Mouse (Mus musculus) lung, embryonic 15.5 days (tissue): ENCODE measurements around the gene Dnmt3a. TPM values are rescaled to one million over a fixed set of nuclear protein-coding genes. Genes with fewer than 3 reads are reported as not detected.

Source experiments
- ATAC-seq: fragments of 200-750 bp; cut with Nextera tagmentation; 2 replicates; pipeline ENCODE4 v1.8.0; 2017; ENCODE audit warnings: moderate number of reproducible peaks, borderline replicate concordance; ENCODE audit not compliant: low FRiP score, low TSS enrichment; ENCODE audit errors: extremely low read depth
- H3K27ac ChIP-seq: fragments of 300-500 bp; sonication (generic); 2 replicates; pipeline ENCODE4 v1.5.1; 2015; ENCODE audit warnings: moderate library complexity, mild to moderate bottlenecking, inconsistent platforms
- H3K27me3 ChIP-seq: fragments of 300-500 bp; sonication (generic); 2 replicates; pipeline ENCODE4 v1.6.1; 2015; ENCODE audit warnings: inconsistent platforms
- H3K36me3 ChIP-seq: fragments of 300-500 bp; sonication (generic); 2 replicates; pipeline ENCODE4 v1.6.1; 2015; ENCODE audit warnings: inconsistent platforms
- H3K4me1 ChIP-seq: fragments of 300-500 bp; sonication (generic); 2 replicates; pipeline ENCODE4 v1.6.1; 2015; ENCODE audit warnings: inconsistent platforms
- H3K4me2 ChIP-seq: fragments of 300-500 bp; sonication (generic); 2 replicates; pipeline ENCODE4 v1.6.1; 2015; ENCODE audit warnings: inconsistent platforms, mild to moderate bottlenecking, moderate library complexity
- H3K4me3 ChIP-seq: fragments of 300-500 bp; sonication (generic); 2 replicates; pipeline ENCODE4 v1.5.1; 2015; ENCODE audit warnings: mild to moderate bottlenecking, inconsistent platforms
- H3K9ac ChIP-seq: fragments of 300-500 bp; sonication (generic); 2 replicates; pipeline ENCODE4 v1.6.1; 2015; ENCODE audit warnings: inconsistent platforms
- H3K9me3 ChIP-seq: fragments of 300-500 bp; sonication (generic); 2 replicates; pipeline ENCODE4 v1.6.1; 2016; ENCODE audit warnings: inconsistent platforms
- WGBS: fragments of 180-500 bp; shearing (Covaris S2); methylation state at CpG from one replicate; pipeline ENCODE4 v1.1.7; 2015; 5-methylcytosine and 5-hydroxymethylcytosine counted together
- polyA plus RNA-seq: library from polyadenylated mRNA; unstranded; fragments of >200 nt; fragmentation: Nextera tagmentation; extraction: Ambion mirVana; gene quantifications from 2 replicates; pipeline ENCODE4 v1.2.1, GENCODE M21; 2015

Dnmt3a gene
- polyA plus RNA-seq, 1 experiment from 2014 or later = 151 TPM

DNA sequence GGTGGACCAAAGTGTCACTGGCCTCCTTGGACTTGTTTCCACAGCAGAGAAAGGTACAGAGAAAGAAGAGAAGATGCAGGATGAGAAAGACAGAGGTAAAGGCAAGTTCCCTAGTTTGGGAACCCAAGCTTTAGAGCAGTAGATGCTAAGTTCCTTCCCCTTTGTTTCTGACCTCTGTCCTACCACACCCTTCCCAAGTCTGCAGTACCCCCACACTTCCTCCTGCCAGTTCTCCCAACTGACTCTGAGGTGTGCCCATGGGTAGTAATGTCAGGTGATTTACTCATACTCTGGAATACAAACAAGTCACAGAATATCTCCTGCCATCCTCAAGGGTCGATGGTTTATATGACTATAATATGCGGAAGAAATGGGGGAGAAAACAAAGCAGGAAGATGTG lies 29.8 kb upstream of the Dnmt3a start:
- Histone ChIP-seq H3K36me3 (no peaks in the 10 kb centered on the region), H3K4me1 (peaks cover 19% of the 10 kb centered on the region), H3K27me3 (no peaks in the 10 kb centered on the region), H3K4me2 (no peak overlapping the region), H3K4me3 (no peak overlapping the region), H3K9ac (no peak overlapping the region), H3K9me3 (no peaks in the 10 kb centered on the region), H3K27ac (no peak overlapping the region)
- WGBS = 93% methylated on average over 2 of the region's 2 CpGs
- ATAC-seq = no peak

DNA sequence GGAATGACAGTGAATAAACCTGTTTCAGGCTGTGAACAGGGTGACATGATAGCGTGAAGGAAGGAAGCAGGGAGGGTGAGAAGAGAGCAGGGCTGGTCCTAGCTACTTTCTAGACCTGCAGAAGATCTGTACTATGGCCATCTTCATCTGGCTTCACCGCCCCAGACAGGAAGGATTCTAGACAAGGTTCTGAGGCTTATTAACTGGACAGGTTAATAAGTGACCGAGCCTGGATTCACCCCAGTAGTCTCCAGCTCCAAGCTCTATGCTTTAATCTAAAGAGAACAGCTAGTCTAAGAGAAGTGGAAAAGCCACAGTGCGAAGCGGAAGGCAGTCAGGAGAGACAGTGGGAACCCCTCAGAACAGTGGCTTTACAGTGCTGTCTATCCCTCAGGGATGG lies 28.1 kb upstream of the Dnmt3a start:
- Histone ChIP-seq H3K4me2 (no peak overlapping the region), H3K9me3 (no peaks in the 10 kb centered on the region), H3K4me1 (peaks cover 36% of the 10 kb centered on the region), H3K36me3 (no peaks in the 10 kb centered on the region), H3K4me3 (no peak overlapping the region), H3K27ac (no peak overlapping the region), H3K27me3 (no peaks in the 10 kb centered on the region), H3K9ac (no peak overlapping the region)
- ATAC-seq = no peak
- 85% methylated on average over 5 of the region's 5 CpGs for WGBS

DNA sequence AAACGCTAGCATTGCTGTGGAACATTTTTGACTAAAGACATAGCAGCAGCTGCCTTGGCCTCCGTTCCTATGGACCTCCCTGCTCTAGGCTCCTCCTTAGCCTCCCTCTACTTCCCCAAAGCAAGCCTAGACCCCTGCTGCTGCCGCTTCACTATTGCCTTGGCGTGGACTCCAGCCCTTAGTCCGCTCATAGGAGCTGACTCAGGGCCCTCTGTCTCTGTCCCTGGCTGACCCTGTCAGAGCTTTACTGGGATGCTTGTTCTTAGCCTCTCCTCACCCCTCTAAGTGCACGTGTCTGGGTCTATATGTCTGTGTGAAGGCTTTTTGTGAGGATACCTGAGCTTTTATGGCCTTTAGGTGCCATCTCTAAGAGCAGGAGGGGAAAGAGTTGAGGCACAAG lies 27.5 kb upstream of the Dnmt3a start:
- Histone ChIP-seq H3K4me1 (peaks cover 42% of the 10 kb centered on the region), H3K27me3 (no peaks in the 10 kb centered on the region), H3K9ac (no peak overlapping the region), H3K4me3 (no peak overlapping the region), H3K4me2 (no peak overlapping the region), H3K36me3 (no peaks in the 10 kb centered on the region), H3K9me3 (no peaks in the 10 kb centered on the region), H3K27ac (no peak overlapping the region)
- no peak for ATAC-seq
- WGBS = 84% methylated on average over 6 of the region's 6 CpGs

DNA sequence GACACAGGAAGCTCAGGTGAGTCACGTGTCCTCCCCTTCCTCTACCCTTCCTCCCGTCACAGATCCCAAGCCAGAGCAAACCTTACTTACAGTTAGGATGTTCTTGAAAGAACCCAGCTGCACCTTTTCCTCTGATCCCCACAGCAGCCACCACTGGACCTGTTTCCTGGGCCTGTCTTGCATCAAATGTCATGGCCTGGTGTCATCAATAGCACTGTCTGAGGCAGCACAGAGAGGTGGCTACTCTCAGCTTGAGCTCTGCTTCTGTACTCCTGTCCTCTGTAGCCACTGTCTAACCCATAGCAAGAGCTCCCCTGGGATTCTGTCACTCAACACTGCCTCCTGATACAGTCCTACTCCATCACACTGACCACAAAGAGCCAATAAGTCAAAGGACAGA lies 26.2 kb upstream of the Dnmt3a start:
- Histone ChIP-seq H3K9ac (no peak overlapping the region), H3K36me3 (no peaks in the 10 kb centered on the region), H3K4me3 (no peak overlapping the region), H3K27ac (0 out of 2 replicates have a peak overlapping the region, but pooled peaks have one; percentile 20), H3K4me2 (no peak overlapping the region), H3K27me3 (no peaks in the 10 kb centered on the region), H3K9me3 (no peaks in the 10 kb centered on the region), H3K4me1 (peaks cover 56% of the 10 kb centered on the region)
- 77% methylated on average over 2 of the region's 2 CpGs for WGBS
- ATAC-seq = no peak

- H3K4me2 ChIP-seq = peak overlapping the region; percentile 13; the same call in 1 of the 2 replicates
- WGBS = 8% methylated on average over 8 of the region's 8 CpGs
- no peak overlapping the region for H3K4me3 ChIP-seq
- peak; percentile 66 for ATAC-seq
- H3K36me3 ChIP-seq = no peaks in the 10 kb centered on the region
- no peak overlapping the region for H3K9ac ChIP-seq
- H3K4me1 ChIP-seq = peaks cover 64% of the 10 kb centered on the region
- H3K9me3 ChIP-seq = no peaks in the 10 kb centered on the region
- peak overlapping the region; percentile 96 for H3K27ac ChIP-seq
- H3K27me3 ChIP-seq = no peaks in the 10 kb centered on the region
Observed at GRCm38 (mm10) chr12:3780405-3780891, 25.4 kb upstream of the Dnmt3a start.

- peak overlapping the region; percentile 96 for H3K27ac ChIP-seq
- no peaks in the 10 kb centered on the region for H3K36me3 ChIP-seq
- H3K9ac ChIP-seq = no peak overlapping the region
- peak overlapping the region; percentile 24; the same call in 1 of the 2 replicates for H3K4me2 ChIP-seq
- peaks cover 69% of the 10 kb centered on the region for H3K4me1 ChIP-seq
- H3K4me3 ChIP-seq = no peak overlapping the region
- WGBS = 13% methylated on average over 7 of the region's 7 CpGs
- ATAC-seq = peak; percentile 59; the same call in 1 of the 2 replicates
- no peaks in the 10 kb centered on the region for H3K9me3 ChIP-seq
- no peaks in the 10 kb centered on the region for H3K27me3 ChIP-seq
Observed at GRCm38 (mm10) chr12:3780931-3781471, 24.8 kb upstream of the Dnmt3a start.

GRCm38 (mm10) chr12:3781482-3781881 lies 24.3 kb upstream of the Dnmt3a start:
- Histone ChIP-seq H3K27ac (peak overlapping the region; percentile 96), H3K9me3 (no peaks in the 10 kb centered on the region), H3K4me3 (no peak overlapping the region), H3K4me1 (peaks cover 70% of the 10 kb centered on the region), H3K36me3 (no peaks in the 10 kb centered on the region), H3K9ac (no peak overlapping the region), H3K4me2 (peak overlapping the region; percentile 24; the same call in 1 of the 2 replicates), H3K27me3 (no peaks in the 10 kb centered on the region)
- 1% methylated on average over 8 of the region's 8 CpGs for WGBS
- peak; percentile 86 for ATAC-seq

GRCm38 (mm10) chr12:3783196-3783825 lies 22.5 kb upstream of the Dnmt3a start:
- no peaks in the 10 kb centered on the region for H3K9me3 ChIP-seq
- peak overlapping the region; percentile 75 for H3K27ac ChIP-seq
- no peak overlapping the region for H3K4me3 ChIP-seq
- H3K27me3 ChIP-seq = no peaks in the 10 kb centered on the region
- peaks cover 88% of the 10 kb centered on the region for H3K4me1 ChIP-seq
- no peak for ATAC-seq
- no peak overlapping the region for H3K9ac ChIP-seq
- no peaks in the 10 kb centered on the region for H3K36me3 ChIP-seq
- H3K4me2 ChIP-seq = no peak overlapping the region
- WGBS = 31% methylated on average over 3 of the region's 3 CpGs

GRCm38 (mm10) chr12:3784258-3784657 lies 21.5 kb upstream of the Dnmt3a start:
- Histone ChIP-seq H3K4me3 (no peak overlapping the region), H3K9me3 (no peaks in the 10 kb centered on the region), H3K36me3 (no peaks in the 10 kb centered on the region), H3K27me3 (no peaks in the 10 kb centered on the region), H3K9ac (no peak overlapping the region), H3K4me2 (no peak overlapping the region), H3K27ac (peak overlapping the region; percentile 75), H3K4me1 (peaks cover 93% of the 10 kb centered on the region)
- ATAC-seq = no peak
- 69% methylated on average over 2 of the region's 2 CpGs for WGBS

GRCm38 (mm10) chr12:3784729-3785128 lies 21.1 kb upstream of the Dnmt3a start:
- ATAC-seq = no peak
- peaks cover 88% of the 10 kb centered on the region for H3K4me1 ChIP-seq

DNA sequence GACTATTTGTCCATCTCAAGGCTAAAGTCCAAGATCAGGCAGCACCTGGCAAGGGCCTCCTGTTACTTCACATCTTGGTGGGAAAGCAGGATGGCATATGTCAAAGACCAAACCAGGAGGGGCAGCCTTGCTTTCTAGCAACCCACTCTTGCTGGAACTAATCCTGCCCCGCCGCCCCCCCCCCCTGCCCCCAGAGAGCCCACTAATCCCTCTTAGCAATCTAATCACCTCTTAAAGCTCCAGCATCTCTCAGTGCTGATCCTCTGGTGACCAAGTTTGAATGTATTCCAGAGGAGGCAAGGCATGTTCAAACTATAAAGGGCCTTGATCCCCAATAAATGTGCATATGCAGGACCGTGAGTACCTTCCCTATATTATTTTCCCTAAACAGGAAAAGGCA lies 18.8 kb upstream of the Dnmt3a start:
- H3K27me3 ChIP-seq = no peaks in the 10 kb centered on the region
- peaks cover 71% of the 10 kb centered on the region for H3K4me1 ChIP-seq
- H3K4me2 ChIP-seq = no peak overlapping the region
- H3K9ac ChIP-seq = no peak overlapping the region
- peak overlapping the region; percentile 89 for H3K27ac ChIP-seq
- H3K36me3 ChIP-seq = no peaks in the 10 kb centered on the region
- H3K4me3 ChIP-seq = no peak overlapping the region
- H3K9me3 ChIP-seq = no peaks in the 10 kb centered on the region
- ATAC-seq = no peak
- 49% methylated on average over 3 of the region's 3 CpGs for WGBS

More at GRCm38 (mm10) chr12:3784729-3785128, 21.1 kb upstream of the Dnmt3a start:
- Histone ChIP-seq H3K27me3 (no peaks in the 10 kb centered on the region), H3K27ac (peak overlapping the region; percentile 75), H3K4me2 (no peak overlapping the region), H3K36me3 (no peaks in the 10 kb centered on the region), H3K9ac (no peak overlapping the region), H3K4me3 (no peak overlapping the region), H3K9me3 (no peaks in the 10 kb centered on the region)
- WGBS = 52% methylated on average over 4 of the region's 4 CpGs

DNA sequence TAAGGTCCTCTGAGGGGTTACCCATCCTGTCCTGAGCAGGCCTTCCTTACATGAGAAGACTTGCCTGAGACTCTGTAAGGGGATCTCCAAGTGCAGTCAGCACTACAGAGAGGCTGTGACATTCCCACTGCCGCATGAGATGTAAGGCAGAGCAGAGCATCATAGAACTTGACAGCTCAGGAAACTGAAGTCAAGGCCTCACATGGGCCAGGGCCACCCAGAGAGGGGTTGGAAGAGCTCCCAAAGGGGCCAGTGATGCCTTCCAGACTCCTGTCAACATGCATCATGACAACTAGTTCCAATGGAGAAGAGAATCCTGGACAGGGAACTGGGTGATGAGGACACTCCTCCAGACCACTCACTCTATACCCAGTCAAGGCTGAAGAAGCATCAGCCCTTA lies 18.3 kb upstream of the Dnmt3a start:
- Histone ChIP-seq H3K36me3 (no peaks in the 10 kb centered on the region), H3K4me3 (no peak overlapping the region), H3K27me3 (no peaks in the 10 kb centered on the region), H3K4me1 (peaks cover 69% of the 10 kb centered on the region), H3K4me2 (peak overlapping the region; percentile 19; the same call in 1 of the 2 replicates), H3K9ac (no peak overlapping the region), H3K9me3 (no peaks in the 10 kb centered on the region), H3K27ac (peak overlapping the region; percentile 89)
- 33% methylated on average over 1 of the region's 1 CpGs for WGBS
- peak; percentile 72 for ATAC-seq
